Mouse (Mus musculus): Measurements from ENCODE around the gene Pef1.
A peak's percentile ranks its signal among the peaks of the same experiment; 100 is the strongest.

Pef1 gene

GRCm38 (mm10) chr4:130101183-130101582 is 1.2 kb upstream of the Pef1 start:
- DNase-seq, result no peak

- no peak for DNase-seq
Observed at GRCm38 (mm10) chr4:130103632-130104031, 1.3 kb downstream of the Pef1 start.

GRCm38 (mm10) chr4:130104584-130104983 is 2.2 kb downstream of the Pef1 start:
- no peak for DNase-seq

GRCm38 (mm10) chr4:130107065-130107443 is 4.7 kb downstream of the Pef1 start:
- no peak for DNase-seq

- peak; percentile 99 for DNase-seq
Observed at GRCm38 (mm10) chr4:130107444-130108131, 5.2 kb downstream of the Pef1 start.

- DNase-seq, result no peak
Observed at GRCm38 (mm10) chr4:130108929-130109328, 6.6 kb downstream of the Pef1 start.

- no peak for DNase-seq
Observed at GRCm38 (mm10) chr4:130109666-130110065, 7.3 kb downstream of the Pef1 start.

- no peak for DNase-seq
Observed at GRCm38 (mm10) chr4:130110091-130110490, 7.7 kb downstream of the Pef1 start.

- DNase-seq, result no peak
Observed at GRCm38 (mm10) chr4:130112299-130112698, 9.9 kb downstream of the Pef1 start.

GRCm38 (mm10) chr4:130112732-130113131 is 10.4 kb downstream of the Pef1 start:
- no peak for DNase-seq

- DNase-seq, result no peak
Observed at GRCm38 (mm10) chr4:130120752-130121151, 18.4 kb downstream of the Pef1 start.

- DNase-seq, result no peak
Observed at GRCm38 (mm10) chr4:130121560-130121959, 19.2 kb downstream of the Pef1 start.

- DNase-seq, result no peak
Observed at GRCm38 (mm10) chr4:130123020-130123419, 20.7 kb downstream of the Pef1 start.

GRCm38 (mm10) chr4:130124110-130124509 is 21.8 kb downstream of the Pef1 start:
- DNase-seq, result no peak

- DNase-seq, result no peak
Observed at GRCm38 (mm10) chr4:130125164-130125563, 22.8 kb downstream of the Pef1 start.

GRCm38 (mm10) chr4:130125935-130126334 is 23.6 kb downstream of the Pef1 start:
- no peak for DNase-seq

GRCm38 (mm10) chr4:130128907-130129306 is 26.5 kb downstream of the Pef1 start:
- no peak for DNase-seq

GRCm38 (mm10) chr4:130130082-130130481 is 27.7 kb downstream of the Pef1 start:
- no peak for DNase-seq

- DNase-seq, result no peak
Observed at GRCm38 (mm10) chr4:130130641-130131350, 28.4 kb downstream of the Pef1 start.

- DNase-seq, result no peak
Observed at GRCm38 (mm10) chr4:130131448-130132105, 29.2 kb downstream of the Pef1 start.

GRCm38 (mm10) chr4:130133399-130133798 is 31.0 kb downstream of the Pef1 start:
- DNase-seq, result no peak

- peak; percentile 52 for DNase-seq
Observed at GRCm38 (mm10) chr4:130138441-130139213, 36.3 kb downstream of the Pef1 start.

- DNase-seq, result no peak
Observed at GRCm38 (mm10) chr4:130139214-130139492, 36.8 kb downstream of the Pef1 start, which contains the start of gene Hcrtr1. TSS of gene Hcrtr1 (minus strand) at chr4:130139359.
